Mouse (Mus musculus) limb, embryonic 10.5 days (tissue): Measurements from ENCODE around the gene Scfd1. TPM values are rescaled to one million over a fixed set of nuclear protein-coding genes. Genes with fewer than 3 reads are reported as not detected.

Source experiments
- DNase-seq: peaks from one replicate; pipeline ENCODE4 v3.0.0-alpha.2; 2017; ENCODE audit warnings: low spot score
- H3K27ac ChIP-seq: fragments of 300-500 bp; sonication (generic); 2 replicates; pipeline ENCODE4 v1.5.1; 2016; ENCODE audit warnings: mild to moderate bottlenecking
- H3K27me3 ChIP-seq: fragments of 300-500 bp; sonication (generic); 2 replicates; pipeline ENCODE4 v1.6.1; 2016; ENCODE audit warnings: low read depth, mild to moderate bottlenecking; ENCODE audit not compliant: poor library complexity, severe bottlenecking
- H3K36me3 ChIP-seq: fragments of 300-500 bp; sonication (generic); 2 replicates; pipeline ENCODE4 v1.6.1; 2016; ENCODE audit warnings: mild to moderate bottlenecking, moderate library complexity
- H3K4me1 ChIP-seq: fragments of 300-500 bp; sonication (generic); 2 replicates; pipeline ENCODE4 v1.6.1; 2016
- H3K4me3 ChIP-seq: fragments of 300-500 bp; sonication (generic); 2 replicates; pipeline ENCODE4 v1.5.1; 2016; ENCODE audit warnings: mild to moderate bottlenecking, moderate library complexity
- H3K9me3 ChIP-seq: fragments of 300-500 bp; sonication (generic); replicated peaks from 2 replicates; pipeline ENCODE4 v1.6.1; 2016; ENCODE audit warnings: mild to moderate bottlenecking
- WGBS: fragments of 180-500 bp; shearing (Covaris S2); methylation state at CpG from one replicate; pipeline ENCODE4 v1.1.7; 2016; 5-methylcytosine and 5-hydroxymethylcytosine counted together
- polyA plus RNA-seq: library from polyadenylated mRNA; unstranded; fragments of >200 nt; fragmentation: Nextera tagmentation; extraction: Ambion mirVana; gene quantifications from 2 replicates; pipeline ENCODE4 v1.2.1, GENCODE M21; 2016

Scfd1 gene
- polyA plus RNA-seq, 1 experiment from 2014 or later: 68.7 TPM

DNA sequence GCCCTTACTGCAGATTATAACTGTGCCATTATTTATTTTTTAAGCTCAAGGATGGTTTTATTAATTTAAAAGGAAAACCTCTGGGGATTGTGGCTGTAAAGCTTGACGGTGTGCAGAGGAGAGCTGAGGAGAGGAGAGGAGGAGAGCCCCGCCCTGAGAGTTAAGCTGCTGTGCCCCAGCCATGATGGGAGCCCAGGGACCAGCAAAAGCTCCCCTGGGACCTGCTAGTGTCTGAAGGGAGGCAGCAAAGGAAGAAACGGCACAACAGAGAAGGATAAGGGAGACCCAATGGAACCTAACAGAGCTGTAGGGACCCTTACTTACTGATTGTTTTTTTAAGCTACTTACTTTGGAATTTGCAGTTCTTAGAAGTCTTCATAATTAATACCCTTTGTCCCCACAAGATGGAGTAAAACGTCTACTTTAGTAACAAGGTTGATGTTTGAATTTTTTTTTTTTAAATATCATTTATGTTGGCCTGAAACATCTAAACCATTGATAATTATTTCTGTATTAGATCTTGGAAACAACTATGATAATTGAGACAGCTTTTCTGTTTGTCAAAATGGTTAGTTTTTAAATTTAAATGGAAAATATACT, 26.8 kb downstream of the Scfd1 start:
- Histone ChIP-seq H3K9me3 (no peaks in the 10 kb centered on the region), H3K4me3 (no peak overlapping the region), H3K36me3 (peaks cover 68% of the 10 kb centered on the region), H3K4me1 (no peaks in the 10 kb centered on the region), H3K27me3 (no peaks in the 10 kb centered on the region), H3K27ac (no peak overlapping the region)
- WGBS: 78% methylated on average over 4 of the region's 4 CpGs
- DNase-seq: no peak

DNA sequence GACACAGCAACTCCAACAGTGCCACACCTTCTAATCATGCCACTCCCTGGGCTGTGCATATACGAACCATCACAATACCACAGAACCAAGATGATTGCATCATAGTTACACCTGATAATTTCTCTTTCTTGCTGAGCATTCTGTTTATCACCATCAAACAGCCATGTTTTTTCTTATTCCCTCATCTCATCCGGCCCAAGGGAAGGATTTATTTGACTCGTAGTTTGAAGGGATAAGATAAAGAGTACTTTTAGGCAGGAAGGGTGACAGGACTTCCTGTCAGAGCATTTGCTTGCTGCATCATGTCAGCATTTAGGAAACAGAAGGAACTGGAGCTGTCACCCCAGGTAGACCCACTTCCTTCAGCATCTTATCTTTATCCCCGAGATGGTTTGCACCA, 34.1 kb downstream of the Scfd1 start:
- Histone ChIP-seq H3K27me3 (no peaks in the 10 kb centered on the region), H3K4me1 (no peaks in the 10 kb centered on the region), H3K4me3 (no peak overlapping the region), H3K27ac (no peak overlapping the region), H3K9me3 (no peaks in the 10 kb centered on the region), H3K36me3 (peaks cover 67% of the 10 kb centered on the region)
- 90% methylated on average over 4 of the region's 4 CpGs for WGBS
- no peak for DNase-seq

DNA sequence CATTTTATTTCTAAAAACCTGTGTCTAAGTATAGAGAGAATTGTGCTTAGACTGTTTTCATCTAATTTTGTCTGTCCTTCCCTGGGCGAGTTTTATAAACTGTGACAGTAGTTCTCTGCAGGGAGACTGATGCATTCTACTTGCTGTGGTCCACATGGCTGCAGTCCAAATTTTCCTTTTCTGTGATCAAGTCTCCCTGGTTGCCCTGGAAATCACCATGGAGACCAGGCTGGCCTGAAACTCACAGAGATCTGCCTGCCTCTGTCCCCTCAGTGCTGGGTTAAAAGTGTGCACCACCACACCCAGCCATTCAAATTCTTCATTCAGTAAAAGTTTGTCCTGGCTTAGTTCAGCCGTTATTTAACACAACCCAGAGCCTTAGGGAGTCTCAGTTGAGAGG, 60.2 kb downstream of the Scfd1 start:
- Histone ChIP-seq H3K36me3 (peaks cover 87% of the 10 kb centered on the region), H3K27me3 (no peaks in the 10 kb centered on the region), H3K9me3 (no peaks in the 10 kb centered on the region), H3K27ac (no peak overlapping the region), H3K4me1 (no peaks in the 10 kb centered on the region), H3K4me3 (no peak overlapping the region)
- 93% methylated on average over 2 of the region's 2 CpGs for WGBS
- no peak for DNase-seq

DNA sequence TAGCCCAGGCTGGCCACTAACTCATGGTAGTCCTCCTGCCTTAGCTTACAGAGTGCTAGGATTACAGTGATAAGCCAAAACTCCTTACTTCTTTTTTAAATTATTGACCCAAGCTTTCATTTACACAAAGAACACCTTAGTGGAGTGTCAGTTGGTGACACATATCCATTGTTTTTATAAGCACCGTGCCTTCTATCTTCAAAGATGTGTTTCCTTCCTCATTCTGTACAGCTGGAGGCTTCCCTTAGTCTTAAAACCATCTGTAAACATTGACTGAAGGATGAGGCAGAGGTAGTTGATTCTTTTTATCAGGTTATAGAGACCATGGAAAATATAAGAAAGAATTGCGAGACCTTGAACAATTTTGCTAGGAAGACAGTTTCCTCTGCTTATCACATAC, 61.0 kb downstream of the Scfd1 start:
- Histone ChIP-seq H3K9me3 (no peaks in the 10 kb centered on the region), H3K27me3 (no peaks in the 10 kb centered on the region), H3K4me3 (no peak overlapping the region), H3K27ac (no peak overlapping the region), H3K36me3 (peaks cover 79% of the 10 kb centered on the region), H3K4me1 (no peaks in the 10 kb centered on the region)
- DNase-seq: no peak
- WGBS: 97% methylated on average over 2 of the region's 2 CpGs

DNA sequence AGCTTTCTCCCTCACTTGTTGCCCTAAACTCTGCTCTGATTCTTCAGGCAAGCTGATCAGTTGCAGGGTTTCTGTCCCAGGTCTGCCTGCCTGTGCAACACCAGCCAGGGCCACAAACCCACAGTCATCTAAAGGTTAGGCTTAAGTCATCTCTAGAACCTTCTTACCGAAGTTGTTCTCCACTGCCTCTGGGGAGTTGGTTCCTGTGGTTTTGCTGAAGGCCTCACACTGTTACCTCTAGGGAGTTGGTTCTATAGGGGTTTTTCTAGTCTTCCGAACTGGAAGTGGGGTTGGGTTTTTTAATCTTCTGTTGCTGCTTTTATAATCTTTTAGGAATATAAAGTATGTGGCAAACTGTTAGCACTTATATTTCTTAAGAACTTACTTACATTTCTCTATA, 72.0 kb downstream of the Scfd1 start:
- Histone ChIP-seq H3K36me3 (peaks cover 72% of the 10 kb centered on the region), H3K27me3 (no peaks in the 10 kb centered on the region), H3K27ac (no peak overlapping the region), H3K4me3 (no peak overlapping the region), H3K9me3 (no peaks in the 10 kb centered on the region), H3K4me1 (no peaks in the 10 kb centered on the region)
- 94% methylated on average over 2 of the region's 2 CpGs for WGBS
- DNase-seq: no peak

DNA sequence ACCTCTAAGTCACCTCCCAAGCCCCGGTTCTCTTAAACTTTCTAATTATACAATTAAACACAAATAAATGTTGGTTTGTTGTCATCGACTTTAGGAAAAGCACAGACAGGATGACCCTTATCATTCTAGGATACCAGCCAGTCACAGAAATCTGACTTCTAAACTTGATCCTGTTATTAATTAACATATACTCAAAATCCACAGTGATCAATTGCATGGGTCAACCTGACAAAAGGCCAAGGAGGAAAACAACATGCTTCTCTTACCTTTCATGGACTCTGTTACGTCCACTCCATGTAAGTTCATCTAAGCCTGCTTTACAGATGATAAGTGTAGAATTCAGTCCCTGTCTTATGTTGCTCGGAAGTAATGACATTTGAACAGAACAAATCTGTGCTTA, 93.6 kb downstream of the Scfd1 start:
- Histone ChIP-seq H3K27ac (no peak overlapping the region), H3K9me3 (no peaks in the 10 kb centered on the region), H3K4me1 (no peaks in the 10 kb centered on the region), H3K27me3 (no peaks in the 10 kb centered on the region), H3K36me3 (no peaks in the 10 kb centered on the region), H3K4me3 (no peak overlapping the region)
- 86% methylated on average over 4 of the region's 4 CpGs for WGBS
- no peak for DNase-seq

DNA sequence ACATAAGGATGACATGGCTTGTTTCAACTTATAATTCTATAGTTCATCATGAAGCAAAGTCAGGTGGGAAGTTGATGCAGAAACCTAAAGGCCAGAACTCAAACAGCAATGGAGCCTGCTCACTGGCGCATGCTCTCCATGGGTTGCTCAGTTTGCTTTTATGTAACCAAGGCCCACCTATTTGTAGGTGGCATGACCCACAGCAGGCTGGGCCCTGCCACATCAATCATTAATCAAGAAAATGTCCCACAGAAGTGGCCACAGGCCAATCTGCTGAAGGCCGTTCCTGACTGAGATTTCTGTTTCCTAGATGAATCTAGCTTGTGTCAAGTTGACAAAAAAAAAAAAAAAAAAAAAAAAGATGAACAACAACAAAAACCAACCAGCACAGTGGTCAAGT, 103.9 kb downstream of the Scfd1 start:
- no peaks in the 10 kb centered on the region for H3K4me1 ChIP-seq
- DNase-seq: no peak
- no peaks in the 10 kb centered on the region for H3K9me3 ChIP-seq
- no peaks in the 10 kb centered on the region for H3K27me3 ChIP-seq
- WGBS: 95% methylated on average over 2 of the region's 2 CpGs
- H3K27ac ChIP-seq: no peak overlapping the region
- no peak overlapping the region for H3K4me3 ChIP-seq
- H3K36me3 ChIP-seq: no peaks in the 10 kb centered on the region

DNA sequence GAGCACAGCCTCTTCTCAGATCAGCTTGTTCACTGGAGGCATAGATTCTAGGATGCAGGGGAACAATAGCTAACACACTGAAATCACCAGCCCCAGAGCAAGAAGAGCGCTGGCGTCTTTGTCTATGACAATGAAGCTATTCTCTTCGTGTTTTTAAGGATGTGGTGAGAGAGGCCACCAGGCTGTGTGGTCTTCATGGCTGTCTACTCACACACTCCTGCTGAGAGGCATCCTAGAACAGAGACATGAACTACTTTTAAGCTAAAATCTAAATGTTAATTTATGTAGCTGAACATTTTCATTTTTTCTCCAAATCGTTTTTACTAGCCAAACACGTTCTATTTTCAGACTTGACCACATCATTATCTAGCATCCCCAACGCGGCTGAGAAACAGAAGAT, 114.7 kb downstream of the Scfd1 start:
- DNase-seq: no peak
- 89% methylated on average over 7 of the region's 7 CpGs for WGBS
- H3K36me3 ChIP-seq: no peaks in the 10 kb centered on the region
- H3K4me3 ChIP-seq: no peak overlapping the region
- H3K27me3 ChIP-seq: no peaks in the 10 kb centered on the region
- H3K4me1 ChIP-seq: no peaks in the 10 kb centered on the region
- H3K27ac ChIP-seq: no peak overlapping the region
- no peaks in the 10 kb centered on the region for H3K9me3 ChIP-seq

DNA sequence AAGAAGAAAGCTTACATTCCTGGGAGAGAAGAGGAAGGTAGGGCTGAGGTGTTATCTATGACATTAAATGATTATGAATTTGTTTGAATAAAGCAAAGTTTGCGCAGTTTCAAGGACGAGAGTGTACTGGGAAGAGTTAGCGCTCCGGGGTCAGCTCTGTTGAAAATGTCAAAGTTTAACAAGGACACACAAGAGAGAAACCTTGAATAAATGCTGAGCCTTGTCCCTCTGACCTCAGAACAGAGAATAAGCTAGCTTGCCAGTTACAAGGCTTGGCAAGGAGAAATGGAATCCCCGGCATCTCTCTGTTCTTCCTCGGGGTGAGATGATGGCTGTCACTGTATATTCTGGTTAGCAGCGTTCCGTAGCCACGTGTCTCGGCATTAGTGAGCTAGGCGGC, 116.2 kb downstream of the Scfd1 start:
- Histone ChIP-seq H3K4me3 (no peak overlapping the region), H3K9me3 (no peaks in the 10 kb centered on the region), H3K27ac (no peak overlapping the region), H3K4me1 (no peaks in the 10 kb centered on the region), H3K36me3 (no peaks in the 10 kb centered on the region), H3K27me3 (no peaks in the 10 kb centered on the region)
- WGBS: 93% methylated on average over 11 of the region's 11 CpGs
- DNase-seq: no peak

DNA sequence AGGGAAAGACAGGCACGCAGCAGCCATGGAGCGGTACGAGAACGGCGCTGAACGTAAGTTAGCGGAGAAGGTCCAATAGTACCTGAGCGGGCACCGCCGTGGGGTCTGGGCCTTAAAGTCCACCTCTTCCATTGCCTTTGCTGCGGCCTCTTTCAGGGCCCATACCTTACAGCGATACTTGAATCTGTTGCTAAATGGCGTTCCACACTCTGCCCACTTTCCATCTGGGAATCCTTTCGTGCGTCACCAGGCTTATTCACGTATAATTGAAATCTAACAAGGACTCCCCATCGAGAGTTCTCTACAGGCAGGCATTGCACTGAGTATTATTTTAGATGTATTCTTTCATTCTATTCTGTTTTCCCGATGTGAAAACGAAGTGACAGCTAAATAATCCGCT, 117.3 kb downstream of the Scfd1 start:
- Histone ChIP-seq H3K4me1 (no peaks in the 10 kb centered on the region), H3K27me3 (no peaks in the 10 kb centered on the region), H3K4me3 (no peak overlapping the region), H3K9me3 (no peaks in the 10 kb centered on the region), H3K27ac (no peak overlapping the region), H3K36me3 (no peaks in the 10 kb centered on the region)
- DNase-seq: no peak
- WGBS: 95% methylated on average over 20 of the region's 20 CpGs

Other genes with a start within 250 kb of the Scfd1 start
- 40.2 and 45.0 TPM in 2 replicates for gene G2e3, start 29.4 kb upstream of the Scfd1 start, polyA plus RNA-seq
- gene Coch, start 215.8 kb downstream of the Scfd1 start, polyA plus RNA-seq: 0.85 and 1.0 TPM in 2 replicates